Mouse (Mus musculus): ENCODE results near the gene Emilin2.

- TF ChIP-seq CTCF (IDR thresholded peaks at IDR 0.05; ENCODE audit: insufficient read depth, low read depth, low read length) (no peak), POLR2A (IDR thresholded peaks at IDR 0.05; ENCODE audit: insufficient read depth, low read depth, low read length) (no peak)
Measured at GRCm38 (mm10) chr17:71265336-71266051, 46.3 kb downstream of the Emilin2 start.

All from olfactory bulb, adult 2 months (tissue).